Mouse (Mus musculus): ENCODE measurements around the gene Slc47a1.

- no peak for TF ChIP-seq POLR2A (IDR thresholded peaks at IDR 0.05; ENCODE audit: borderline replicate concordance, extremely low read depth, low read depth, low read length)
- no peak for TF ChIP-seq CTCF (IDR thresholded peaks at IDR 0.05; ENCODE audit: insufficient read depth, low read length)
Measured at GRCm38 (mm10) chr11:61377881-61378613, at the start of gene Slc47a1.
